Mouse (Mus musculus): Measurements from ENCODE around the gene Wrnip1. TPM values are rescaled to one million over a fixed set of nuclear protein-coding genes. Genes with fewer than 3 reads are reported as not detected.
A peak's percentile ranks its signal among the peaks of the same experiment; 100 is the strongest.

Wrnip1 gene
- 20.9 and 28.1 TPM in 2 replicates for polyA plus RNA-seq (2015; fragmentation: Nextera tagmentation; extraction: Ambion mirVana)

GRCm38 (mm10) chr13:32801693-32802221 lies at the start of gene Wrnip1:
TSS of gene Wrnip1 (plus strand) at chr13:32802038.
- H3K4me1 ChIP-seq (replicated peaks): peaks cover 31% of the 10 kb centered on the region
- WGBS: under 1% methylated on average over 50 of the region's 51 CpGs
- ATAC-seq: peak; percentile 99
- H3K9me3 ChIP-seq: no peaks in the 10 kb centered on the region
- peak within 1 kb of the TSS; percentile 83 for H3K4me3 ChIP-seq (replicated peaks)
- no peaks in the 10 kb centered on the region for H3K27me3 ChIP-seq
- H3K4me2 ChIP-seq (replicated peaks): peak within 1 kb of the TSS; percentile 83
- H3K36me3 ChIP-seq: peaks cover 6% of the 10 kb centered on the region
- peak within 1 kb of the TSS; percentile 77 for H3K9ac ChIP-seq (replicated peaks)
- H3K27ac ChIP-seq: peak within 1 kb of the TSS; percentile 82

- Histone ChIP-seq H3K4me3 (replicated peaks) (no peak overlapping the region), H3K9ac (replicated peaks) (no peak overlapping the region), H3K4me1 (replicated peaks) (no peaks in the 10 kb centered on the region), H3K4me2 (replicated peaks) (no peak overlapping the region), H3K27ac (no peak overlapping the region), H3K9me3 (no peaks in the 10 kb centered on the region), H3K27me3 (no peaks in the 10 kb centered on the region), H3K36me3 (no peaks in the 10 kb centered on the region)
- no peak for ATAC-seq
- WGBS: 68% methylated on average over 4 of the region's 4 CpGs
Measured at GRCm38 (mm10) chr13:32752066-32752657, 49.7 kb upstream of the Wrnip1 start.

- 6% methylated on average over 4 of the region's 4 CpGs for WGBS
- ATAC-seq: no peak
- peaks cover 6% of the 10 kb centered on the region for H3K4me1 ChIP-seq (replicated peaks)
- no peaks in the 10 kb centered on the region for H3K36me3 ChIP-seq
- H3K9me3 ChIP-seq: no peaks in the 10 kb centered on the region
- H3K4me3 ChIP-seq (replicated peaks): no peak overlapping the region
- H3K27me3 ChIP-seq: no peaks in the 10 kb centered on the region
- H3K9ac ChIP-seq (replicated peaks): no peak overlapping the region
- H3K4me2 ChIP-seq (replicated peaks): no peak overlapping the region
- no peak overlapping the region for H3K27ac ChIP-seq
Measured at GRCm38 (mm10) chr13:32759036-32759435, 42.8 kb upstream of the Wrnip1 start.

GRCm38 (mm10) chr13:32760795-32761194 lies 41.0 kb upstream of the Wrnip1 start:
- H3K27ac ChIP-seq: no peak overlapping the region
- H3K4me3 ChIP-seq (replicated peaks): no peak overlapping the region
- no peaks in the 10 kb centered on the region for H3K27me3 ChIP-seq
- no peak for ATAC-seq
- no peaks in the 10 kb centered on the region for H3K9me3 ChIP-seq
- no peak overlapping the region for H3K9ac ChIP-seq (replicated peaks)
- H3K36me3 ChIP-seq: no peaks in the 10 kb centered on the region
- no peak overlapping the region for H3K4me2 ChIP-seq (replicated peaks)
- WGBS: 95% methylated on average over 2 of the region's 2 CpGs
- H3K4me1 ChIP-seq (replicated peaks): peaks cover 6% of the 10 kb centered on the region

- H3K4me3 ChIP-seq (replicated peaks): no peak overlapping the region
- no peak for ATAC-seq
- H3K9ac ChIP-seq (replicated peaks): no peak overlapping the region
- H3K27me3 ChIP-seq: no peaks in the 10 kb centered on the region
- no peak overlapping the region for H3K27ac ChIP-seq
- H3K36me3 ChIP-seq: no peaks in the 10 kb centered on the region
- H3K4me1 ChIP-seq (replicated peaks): peaks cover 6% of the 10 kb centered on the region
- no peak overlapping the region for H3K4me2 ChIP-seq (replicated peaks)
- H3K9me3 ChIP-seq: no peaks in the 10 kb centered on the region
- 90% methylated on average over 3 of the region's 3 CpGs for WGBS
Measured at GRCm38 (mm10) chr13:32763141-32763540, 38.7 kb upstream of the Wrnip1 start.

- no peak overlapping the region for H3K9ac ChIP-seq (replicated peaks)
- no peak overlapping the region for H3K4me3 ChIP-seq (replicated peaks)
- H3K27me3 ChIP-seq: no peaks in the 10 kb centered on the region
- H3K4me2 ChIP-seq (replicated peaks): no peak overlapping the region
- no peak overlapping the region for H3K27ac ChIP-seq
- no peak for ATAC-seq
- 29% methylated on average over 7 of the region's 7 CpGs for WGBS
- no peaks in the 10 kb centered on the region for H3K9me3 ChIP-seq
- H3K36me3 ChIP-seq: no peaks in the 10 kb centered on the region
- no peaks in the 10 kb centered on the region for H3K4me1 ChIP-seq (replicated peaks)
Measured at GRCm38 (mm10) chr13:32764448-32764847, 37.4 kb upstream of the Wrnip1 start.

- Histone ChIP-seq H3K36me3 (no peaks in the 10 kb centered on the region), H3K4me2 (replicated peaks) (no peak overlapping the region), H3K4me3 (replicated peaks) (no peak overlapping the region), H3K4me1 (replicated peaks) (no peaks in the 10 kb centered on the region), H3K27me3 (no peaks in the 10 kb centered on the region), H3K9ac (replicated peaks) (no peak overlapping the region), H3K9me3 (no peaks in the 10 kb centered on the region), H3K27ac (no peak overlapping the region)
- ATAC-seq: no peak
- 9% methylated on average over 4 of the region's 4 CpGs for WGBS
Measured at GRCm38 (mm10) chr13:32768104-32768503, 33.7 kb upstream of the Wrnip1 start.

- WGBS: 14% methylated on average over 3 of the region's 3 CpGs
- no peak for ATAC-seq
- Histone ChIP-seq H3K4me2 (replicated peaks) (no peak overlapping the region), H3K27me3 (no peaks in the 10 kb centered on the region), H3K27ac (no peak overlapping the region), H3K9me3 (no peaks in the 10 kb centered on the region), H3K4me3 (replicated peaks) (no peak overlapping the region), H3K9ac (replicated peaks) (no peak overlapping the region), H3K4me1 (replicated peaks) (no peaks in the 10 kb centered on the region), H3K36me3 (no peaks in the 10 kb centered on the region)
Measured at GRCm38 (mm10) chr13:32769960-32770359, 31.9 kb upstream of the Wrnip1 start.

- Histone ChIP-seq H3K27me3 (no peaks in the 10 kb centered on the region), H3K4me1 (replicated peaks) (no peaks in the 10 kb centered on the region), H3K36me3 (no peaks in the 10 kb centered on the region), H3K4me3 (replicated peaks) (no peak overlapping the region), H3K27ac (no peak overlapping the region), H3K4me2 (replicated peaks) (no peak overlapping the region), H3K9ac (replicated peaks) (no peak overlapping the region), H3K9me3 (no peaks in the 10 kb centered on the region)
- no peak for ATAC-seq
- 95% methylated on average over 9 of the region's 9 CpGs for WGBS
Measured at GRCm38 (mm10) chr13:32775889-32776288, 25.9 kb upstream of the Wrnip1 start.

GRCm38 (mm10) chr13:32776350-32776749 lies 25.5 kb upstream of the Wrnip1 start:
- 93% methylated on average over 10 of the region's 10 CpGs for WGBS
- H3K4me2 ChIP-seq (replicated peaks): no peak overlapping the region
- H3K27ac ChIP-seq: no peak overlapping the region
- H3K4me1 ChIP-seq (replicated peaks): no peaks in the 10 kb centered on the region
- no peak overlapping the region for H3K9ac ChIP-seq (replicated peaks)
- H3K4me3 ChIP-seq (replicated peaks): no peak overlapping the region
- H3K27me3 ChIP-seq: no peaks in the 10 kb centered on the region
- H3K9me3 ChIP-seq: no peaks in the 10 kb centered on the region
- ATAC-seq: no peak
- H3K36me3 ChIP-seq: no peaks in the 10 kb centered on the region

GRCm38 (mm10) chr13:32778861-32779260 lies 23.0 kb upstream of the Wrnip1 start:
- ATAC-seq: no peak
- Histone ChIP-seq H3K4me3 (replicated peaks) (no peak overlapping the region), H3K9ac (replicated peaks) (no peak overlapping the region), H3K4me2 (replicated peaks) (no peak overlapping the region), H3K27ac (no peak overlapping the region), H3K27me3 (no peaks in the 10 kb centered on the region), H3K36me3 (no peaks in the 10 kb centered on the region), H3K9me3 (no peaks in the 10 kb centered on the region), H3K4me1 (replicated peaks) (no peaks in the 10 kb centered on the region)
- 74% methylated on average over 3 of the region's 3 CpGs for WGBS

GRCm38 (mm10) chr13:32783055-32783454 lies 18.8 kb upstream of the Wrnip1 start:
- no peaks in the 10 kb centered on the region for H3K27me3 ChIP-seq
- no peak for ATAC-seq
- no peaks in the 10 kb centered on the region for H3K36me3 ChIP-seq
- H3K27ac ChIP-seq: no peak overlapping the region
- H3K4me3 ChIP-seq (replicated peaks): no peak overlapping the region
- no peak overlapping the region for H3K9ac ChIP-seq (replicated peaks)
- no peaks in the 10 kb centered on the region for H3K4me1 ChIP-seq (replicated peaks)
- no peaks in the 10 kb centered on the region for H3K9me3 ChIP-seq
- 63% methylated on average over 5 of the region's 5 CpGs for WGBS
- no peak overlapping the region for H3K4me2 ChIP-seq (replicated peaks)

- Histone ChIP-seq H3K9ac (replicated peaks) (no peak within 1 kb of the TSS), H3K27me3 (no peaks in the 10 kb centered on the region), H3K9me3 (no peaks in the 10 kb centered on the region), H3K27ac (no peak within 1 kb of the TSS), H3K4me2 (replicated peaks) (no peak within 1 kb of the TSS), H3K36me3 (no peaks in the 10 kb centered on the region), H3K4me1 (replicated peaks) (no peaks in the 10 kb centered on the region), H3K4me3 (replicated peaks) (no peak within 1 kb of the TSS)
- 88% methylated on average over 8 of the region's 8 CpGs for WGBS
- ATAC-seq: no peak
Measured at GRCm38 (mm10) chr13:32783816-32784215, 18.0 kb upstream of the Wrnip1 start, which contains the start of gene Mylk4. TSS of gene Mylk4 (minus strand) at chr13:32783954.

Data from midbrain, embryonic 13.5 days (tissue).